Mouse (Mus musculus) heart, postnatal 36 days (tissue): ENCODE data around the gene Lix1l. TPM values are rescaled to one million over a fixed set of nuclear protein-coding genes. Genes with fewer than 3 reads are reported as not detected.
A peak's percentile ranks its signal among the peaks of the same experiment; 100 is the strongest.

Experiments used
- DNase-seq, 2 experiments: peaks; one replicate each; pipeline ENCODE4 v3.0.0; 2021 to 2022
- intact Hi-C: fragments of 180-260 bp; cut with DNase I; formaldehyde crosslinking; loops from one replicate; pipeline ENCODE4 v1.15.1; 2025
- total RNA-seq, 2 experiments: library from RNA; stranded (reverse); gene quantifications; 2 replicates each; pipeline ENCODE4 v1.2.3; 2021

The Lix1l gene
- 10 to 100 TPM; 27.6 to 32.1 TPM for total RNA-seq

GRCm38 (mm10) chr3:96600639-96601250, at the start of gene Lix1l:
Lix1l (plus strand) TSS chr3:96601149.
- intact Hi-C loops, result loop anchor here (2.0 kb wide), 1 partner anchor 34 kb away; the partner anchor contains the start of genes Gm42957 and Pex11b
- DNase-seq, result peak; percentile 90 to 94

GRCm38 (mm10) chr3:96551203-96551602, 49.7 kb upstream of the Lix1l start:
- peak; percentile 69 to 70 for DNase-seq

GRCm38 (mm10) chr3:96551890-96552289, 49.1 kb upstream of the Lix1l start:
- DNase-seq, result peak in 1 of 2 experiments; percentile 49
- intact Hi-C loops, result loop anchor here (1.0 kb wide), 1 partner anchor 28 kb away; no protein-coding TSS in a partner anchor

More at GRCm38 (mm10) chr3:96551203-96551602, 49.7 kb upstream of the Lix1l start:
- intact Hi-C loops, result loop anchor here (1.0 kb wide), 1 partner anchor 29 kb away; no protein-coding TSS in a partner anchor

GRCm38 (mm10) chr3:96553601-96554000, 47.3 kb upstream of the Lix1l start:
- peak; percentile 18 for DNase-seq
- intact Hi-C loops, result no loop called here

GRCm38 (mm10) chr3:96554251-96554650, 46.7 kb upstream of the Lix1l start:
- intact Hi-C loops, result no loop called here
- peak in 1 of 2 experiments; percentile 16 for DNase-seq

GRCm38 (mm10) chr3:96555041-96555596, 45.8 kb upstream of the Lix1l start:
- intact Hi-C loops, result no loop called here

GRCm38 (mm10) chr3:96555999-96556614, 44.8 kb upstream of the Lix1l start:
- intact Hi-C loops, result no loop called here

More at GRCm38 (mm10) chr3:96555041-96555596, 45.8 kb upstream of the Lix1l start:
- peak; percentile 83 to 90 for DNase-seq

GRCm38 (mm10) chr3:96556651-96557635, 44.0 kb upstream of the Lix1l start:
- peak; percentile 32 to 51 for DNase-seq
- intact Hi-C loops, result loop anchor here (1.0 kb wide), 1 partner anchor 19 kb away; the partner anchor contains the start of gene Gm16253

More at GRCm38 (mm10) chr3:96555999-96556614, 44.8 kb upstream of the Lix1l start:
- DNase-seq, result peak in 1 of 2 experiments; percentile 44

- intact Hi-C loops, result loop anchor here (1.0 kb wide), 1 partner anchor 19 kb away; the partner anchor contains the start of gene Gm16253
These were observed 43.3 kb upstream of the Lix1l start, which contains the start of gene Txnip for GRCm38 (mm10) chr3:96557694-96558093. Txnip (plus strand) TSS chr3:96557957.

GRCm38 (mm10) chr3:96558159-96558558, 42.8 kb upstream of the Lix1l start:
- peak in 1 of 2 experiments; percentile 66 for DNase-seq
- intact Hi-C loops, result no loop called here

More at GRCm38 (mm10) chr3:96557694-96558093, 43.3 kb upstream of the Lix1l start, which contains the start of gene Txnip:
- peak; percentile 100 for DNase-seq

GRCm38 (mm10) chr3:96558668-96559196, 42.2 kb upstream of the Lix1l start:
- peak; percentile 32 to 46 for DNase-seq
- intact Hi-C loops, result no loop called here

GRCm38 (mm10) chr3:96559398-96559910, 41.5 kb upstream of the Lix1l start:
- peak in 1 of 2 experiments; percentile 61 for DNase-seq
- intact Hi-C loops, result no loop called here

GRCm38 (mm10) chr3:96559911-96560850, 40.8 kb upstream of the Lix1l start:
- DNase-seq, result peak; percentile 45 to 73
- intact Hi-C loops, result no loop called here

GRCm38 (mm10) chr3:96560881-96561668, 39.9 kb upstream of the Lix1l start:
- intact Hi-C loops, result no loop called here
- DNase-seq, result peak; percentile 41 to 69

- intact Hi-C loops, result no loop called here
These were observed 38.8 kb upstream of the Lix1l start for GRCm38 (mm10) chr3:96561946-96562681.

GRCm38 (mm10) chr3:96563267-96563666, 37.7 kb upstream of the Lix1l start:
- DNase-seq, result peak; percentile 14 to 39
- intact Hi-C loops, result no loop called here

More at GRCm38 (mm10) chr3:96561946-96562681, 38.8 kb upstream of the Lix1l start:
- DNase-seq, result peak; percentile 44 to 73
